Mouse (Mus musculus): ENCODE data around the gene Syne1.

GRCm38 (mm10) chr10:5312437-5312836, 238.8 kb downstream of the Syne1 start:
- TF ChIP-seq CTCF (IDR thresholded peaks at IDR 0.05; ENCODE audit: extremely low read depth, insufficient read depth, insufficient read length, insufficient replicate concordance) (no peak), POLR2A (IDR thresholded peaks at IDR 0.05; ENCODE audit: low read depth, low read length) (no peak)
